In the genomic region with DNA sequence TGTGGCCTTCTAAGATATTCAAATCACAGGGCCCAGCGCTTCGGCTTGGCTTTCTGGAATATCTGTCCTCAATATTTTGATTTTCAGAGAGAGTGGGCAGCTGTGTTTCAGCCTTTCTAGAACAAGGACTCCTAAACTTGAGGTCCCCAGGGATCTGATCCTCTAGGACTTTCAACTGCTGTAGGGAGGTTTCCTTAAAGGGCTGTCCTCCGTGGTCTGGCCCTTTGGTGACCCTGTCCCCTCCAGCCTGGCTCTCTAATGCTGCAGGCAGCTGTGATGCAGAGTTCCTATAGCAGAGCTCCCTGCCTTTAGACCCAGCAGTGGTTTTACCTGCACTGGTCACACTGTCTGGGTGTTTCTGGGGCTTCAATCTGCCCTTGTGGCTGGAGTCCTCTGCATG, we compare ENCODE assay signal across 16 mouse cellular contexts.
"Had no signal": no experiment of that assay in that cellular context is flagged by ENCODE, and none has a peak within 500 bp of the region (broad histone marks: within the 10 kb centered on the region; RNA-seq: fewer than 3 reads in every experiment).

No protein-coding gene starts in this region.

- H3K9ac ChIP-seq: neural tube, embryonic 13.5 days; neural tube, embryonic 15.5 days; stomach, embryonic 15.5 days had no signal

- H3K4me2 ChIP-seq: neural tube, embryonic 13.5 days; neural tube, embryonic 15.5 days; stomach, embryonic 15.5 days had no signal

- H3K9me3 ChIP-seq: neural tube, embryonic 13.5 days; neural tube, embryonic 15.5 days; stomach, embryonic 15.5 days had no signal

- DNase-seq: retina, postnatal 1 day; right cerebral cortex, adult 18-20 months; right cerebral cortex, postnatal 14 days; right cerebral cortex, postnatal 25 days; right cerebral cortex, postnatal 4 days; spleen, adult 18-20 months; thymus, adult 18-20 months; thymus, adult 2 months; thymus, postnatal 14 days; thymus, postnatal 25 days; thymus, postnatal 36 days; thymus, postnatal 4 days had no signal

- H3K4me3 ChIP-seq: neural tube, embryonic 13.5 days; neural tube, embryonic 15.5 days; stomach, embryonic 15.5 days had no signal

- H3K27me3 ChIP-seq: neural tube, embryonic 13.5 days; neural tube, embryonic 15.5 days; stomach, embryonic 15.5 days had no signal

- H3K27ac ChIP-seq: neural tube, embryonic 13.5 days; neural tube, embryonic 15.5 days; stomach, embryonic 15.5 days; stomach, postnatal 0 days had no signal
